In genomic region chr15:77698656-77699055, GRCm38 (mm10) we compare ENCODE assay signal across 21 mouse cellular contexts. TPM values are rescaled to one million over a fixed set of nuclear protein-coding genes. Genes with fewer than 3 reads are reported as not detected.
DNase-seq lines count a peak whose midpoint lies in the region; ATAC-seq and TF ChIP-seq lines count a peak whose summit lies in the region.
"Not testable (repeated sequence)": the region's sequence is repeated elsewhere in the genome, so short reads cannot be mapped to it uniquely, and the experiment has no call there.
"Had no signal": no experiment of that assay in that cellular context is flagged by ENCODE, and none has a peak within 500 bp of the region (broad histone marks: within the 10 kb centered on the region; RNA-seq: fewer than 3 reads in every experiment).

Gene Apol7e, plus strand, starts transcription at chr15:77698857.

- not testable (repeated sequence) for TF ChIP-seq CTCF in thymus, adult 2 months (IDR thresholded peaks at IDR 0.05; ENCODE audit: borderline replicate concordance, control insufficient read depth, extremely low read depth, insufficient read depth, low read length, poor library complexity)

- H3K4me1 ChIP-seq in thymus, adult 2 months (replicated peaks; ENCODE audit: control insufficient read depth, insufficient read depth, low read length) = peaks cover 16% of the 10 kb centered on the region

- WGBS in thymus, adult 2 months = 6% methylated on average over 4 of the region's 4 CpGs

- H3K4me3 ChIP-seq in thymus, adult 2 months (ENCODE audit: control insufficient read depth, insufficient read depth, low read length) = not testable (repeated sequence)

- ATAC-seq in common myeloid progenitor, adult 5-6 weeks (replicated peaks; ENCODE audit: low read depth, poor library complexity, severe bottlenecking) = peak; percentile 73
- ATAC-seq in inflammation-experienced regulatory T-cells, adult 6 months = peak; percentile 92

- not testable (repeated sequence) for H3K27me3 ChIP-seq in thymus, adult 2 months (ENCODE audit: control insufficient read depth, insufficient read depth, low read length)

- DNase-seq in CD4-positive helper T cell, adult 2 months (ENCODE audit: low read depth, low spot score) = peak; percentile 71
- DNase-seq in MN1 (ENCODE audit: low spot score) = peak; percentile 5
- DNase-seq in naive thymus-derived CD4-positive, alpha-beta T cell, adult 2 months (ENCODE audit: low read depth) = peak; percentile 62
- peak; percentile 5 for DNase-seq in thymus, adult 2 months

- not testable (repeated sequence) for TF ChIP-seq POLR2A in thymus, adult 2 months (IDR thresholded peaks at IDR 0.05; ENCODE audit: control insufficient read depth, extremely low read depth, insufficient read depth, low read length, poor library complexity)

- not testable (repeated sequence) for H3K36me3 ChIP-seq in thymus, adult 2 months (ENCODE audit: control insufficient read depth, insufficient read depth, low read length)

- peak within 1 kb of the TSS; percentile 72 for H3K27ac ChIP-seq in thymus, adult 2 months (ENCODE audit: control insufficient read depth, insufficient read depth, low read length)

RNA-seq across cellular contexts. Expression of gene Apol7e, which starts in this region (rescaled TPM):
- 0.68 and 0.96 TPM in 2 replicates for total RNA-seq in common myeloid progenitor, adult 5-6 weeks (2017)
- 100 to 1,000 TPM in 1 of 3 experiments, 10 to 100 TPM in 2; 64.9 to 108 (median 93.0) TPM for polyA plus RNA-seq in inflammation-experienced regulatory T-cells, adult 6 months (2017; shearing (Covaris generic))
- polyA plus RNA-seq in thymus, adult 2 months (2012; rRNA removed) = 26.2 and 28.5 TPM in 2 replicates
- total RNA-seq: adrenal gland, postnatal 14 days; gastrocnemius, adult 8-10 months; heart, postnatal 36 days; hindbrain, postnatal 0 days; MEL had no signal
- polyA plus RNA-seq: C2C12; cerebellum, adult 2 months; embryonic facial prominence, embryonic 10.5 days; embryonic facial prominence, embryonic 13.5 days; erythroblast, embryonic 14.5 days; forebrain, embryonic 12.5 days; forebrain, embryonic 15.5 days; heart, embryonic 12.5 days; hindbrain, embryonic 11.5 days; hindbrain, embryonic 14.5 days; hindbrain, postnatal 0 days had no signal

Comparison
In these comparisons a context has a peak if more than half of its experiments do, and no peak if none do; other contexts are left out.
1. Peak in ATAC-seq in common myeloid progenitor, adult 5-6 weeks; RNA of the gene not detected or under 1 TPM.
2. DNase-seq: peak in every context shown above with its lines; median percentile 71 in CD4-positive helper T cell, adult 2 months; 62 in naive thymus-derived CD4-positive, alpha-beta T cell, adult 2 months; 5 in MN1; 5 in thymus, adult 2 months.